Mouse (Mus musculus) G1E (cell line): ENCODE data around the gene Rgs12. TPM values are rescaled to one million over a fixed set of nuclear protein-coding genes. Genes with fewer than 3 reads are reported as not detected.

ENCODE experiments used
- ATAC-seq: 2 replicates; pipeline ENCODE4 v1.8.0; 2016; ENCODE audit warnings: mild to moderate bottlenecking; ENCODE audit not compliant: insufficient number of reproducible peaks, poor library complexity, low FRiP score, severe bottlenecking; ENCODE audit errors: extremely low read depth
- DNase-seq: peaks from one replicate; pipeline ENCODE4 v3.0.0; 2012; ENCODE audit warnings: low spot score
- H3K27me3 ChIP-seq: 2 replicates; pipeline ENCODE4 v1.6.1; 2012; ENCODE audit warnings: mild to moderate bottlenecking, low read length, inconsistent platforms; ENCODE audit not compliant: insufficient read depth
- H3K36me3 ChIP-seq: replicated peaks from 2 replicates; pipeline ENCODE3; 2012; ENCODE audit warnings: mild to moderate bottlenecking, inconsistent platforms
- H3K4me1 ChIP-seq: 2 replicates; pipeline ENCODE4 v1.6.1; 2012; ENCODE audit warnings: low read depth, low read length, inconsistent platforms, mixed read lengths; ENCODE audit not compliant: insufficient read depth
- H3K4me3 ChIP-seq: 2 replicates; pipeline ENCODE4 v1.5.1; 2012; ENCODE audit warnings: low read depth, mild to moderate bottlenecking, inconsistent platforms, low read length, moderate library complexity, mixed read lengths
- H3K9me3 ChIP-seq: replicated peaks from 2 replicates; pipeline ENCODE4 v1.6.1; 2012; ENCODE audit warnings: inconsistent platforms
- CTCF ChIP-seq: IDR thresholded peaks from 2 replicates; pipeline ENCODE4 v1.5.1; 2012; ENCODE audit warnings: low read depth, low read length, inconsistent platforms, mixed read lengths
- GATA1 ChIP-seq: IDR thresholded peaks from 2 replicates; pipeline ENCODE4 v1.6.1; 2012; ENCODE audit warnings: borderline replicate concordance, low read length, inconsistent platforms, mixed read lengths
- GATA2 ChIP-seq: IDR thresholded peaks from 2 replicates; pipeline ENCODE4 v1.6.1; 2012; ENCODE audit warnings: low read depth, low read length, inconsistent platforms, borderline replicate concordance
- POLR2AphosphoS5 ChIP-seq: IDR thresholded peaks from 2 replicates; pipeline ENCODE4 v1.6.1; 2012; ENCODE audit warnings: low read depth, low read length, inconsistent platforms; ENCODE audit not compliant: insufficient replicate concordance
- TAL1 ChIP-seq: conservative IDR thresholded peaks from 2 replicates; pipeline ENCODE4 v1.6.1; 2012; ENCODE audit warnings: low read depth, low read length, inconsistent platforms, mixed read lengths
- polyA plus RNA-seq: library from polyadenylated mRNA; stranded (reverse); fragments of >175 nt; gene quantifications from 2 replicates; pipeline ENCODE4 v1.2.3, GENCODE M21; 2012
- total RNA-seq, 2 experiments: library from RNA; stranded (forward) in 1 of 2; stranded (reverse) in 1 of 2; fragments of 200-1000 nt in 1 of 2; fragments of >200 nt in 1 of 2; fragmentation: Nextera tagmentation in 1 of 2; gene quantifications; 2 replicates each; pipeline ENCODE4 v1.2.3; 2014 to 2017

Gene Rgs12
- total and polyA plus RNA-seq, 3 experiments, result 1.8 to 14.3 (median 5.7) TPM

- TF ChIP-seq GATA1 (no peak), GATA2 (no peak), POLR2AphosphoS5 (no peak), CTCF (no peak), TAL1 (no peak)
- no peak for ATAC-seq
- no peaks in the 10 kb centered on the region for H3K27me3 ChIP-seq
- peaks cover 8% of the 10 kb centered on the region; the same call in 1 of the 2 replicates for H3K4me1 ChIP-seq
- DNase-seq, result no peak
- H3K9me3 ChIP-seq, result no peaks in the 10 kb centered on the region
- H3K4me3 ChIP-seq, result no peak within 1 kb of the TSS
- peaks cover 91% of the 10 kb centered on the region for H3K36me3 ChIP-seq
Measured at GRCm38 (mm10) chr5:34907910-34908725, 41.1 kb upstream of the Rgs12 start, which contains the start of gene Msantd1. TSS of gene Msantd1 (plus strand) at chr5:34908012.

DNA sequence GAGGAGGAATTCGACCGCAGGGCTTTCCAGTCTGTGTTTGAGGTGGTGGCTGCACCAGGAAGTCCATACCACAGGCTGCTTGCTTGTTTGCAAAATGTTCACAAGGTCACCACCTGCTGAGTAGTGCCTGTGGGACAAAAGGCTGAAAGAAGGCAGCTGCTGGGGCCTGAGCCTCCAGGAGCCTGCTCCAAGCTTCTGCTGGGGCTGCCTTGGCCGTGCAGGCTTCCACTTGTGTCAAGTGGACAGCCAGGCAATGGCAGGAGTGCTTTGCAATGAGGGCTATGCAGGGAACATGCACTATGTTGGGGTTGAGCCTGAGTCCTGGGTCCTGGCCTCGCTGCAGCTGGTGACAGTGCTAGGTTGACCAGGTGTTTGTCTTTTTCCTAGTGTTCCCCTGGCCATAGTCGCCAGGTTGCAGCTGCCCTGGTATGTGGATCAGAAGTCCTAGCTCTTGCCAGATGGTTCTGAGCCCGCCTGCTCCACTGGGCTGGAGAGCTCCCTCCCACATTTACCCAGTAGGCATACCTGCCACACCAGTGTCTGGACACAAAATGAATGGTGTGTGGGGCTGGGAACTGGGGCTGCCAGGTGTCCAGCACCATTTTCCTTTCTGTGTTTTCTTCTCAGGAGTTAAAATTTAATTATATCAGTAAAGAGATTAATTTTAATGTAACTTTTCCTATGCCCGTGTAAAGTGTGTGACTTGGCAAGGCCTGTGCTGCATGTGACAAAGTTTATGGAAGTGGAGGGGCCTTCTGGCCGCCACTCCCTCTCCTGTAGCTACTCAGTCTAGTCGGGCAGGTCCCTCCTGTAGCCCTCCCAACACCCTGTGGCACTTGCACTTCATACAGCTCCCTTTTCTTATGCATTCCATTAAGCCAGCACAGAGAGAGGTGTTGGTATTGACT lies 40.3 kb upstream of the Rgs12 start:
- H3K9me3 ChIP-seq, result no peaks in the 10 kb centered on the region
- TF ChIP-seq TAL1 (no peak), GATA2 (no peak), CTCF (no peak), POLR2AphosphoS5 (no peak), GATA1 (no peak)
- H3K4me3 ChIP-seq, result no peak overlapping the region
- H3K4me1 ChIP-seq, result peaks cover 8% of the 10 kb centered on the region; the same call in 1 of the 2 replicates
- H3K36me3 ChIP-seq, result peaks cover 84% of the 10 kb centered on the region
- H3K27me3 ChIP-seq, result 0 out of 2 replicates have a peak, but pooled peaks cover 1% of the 10 kb centered on the region
- ATAC-seq, result no peak
- DNase-seq, result no peak

DNA sequence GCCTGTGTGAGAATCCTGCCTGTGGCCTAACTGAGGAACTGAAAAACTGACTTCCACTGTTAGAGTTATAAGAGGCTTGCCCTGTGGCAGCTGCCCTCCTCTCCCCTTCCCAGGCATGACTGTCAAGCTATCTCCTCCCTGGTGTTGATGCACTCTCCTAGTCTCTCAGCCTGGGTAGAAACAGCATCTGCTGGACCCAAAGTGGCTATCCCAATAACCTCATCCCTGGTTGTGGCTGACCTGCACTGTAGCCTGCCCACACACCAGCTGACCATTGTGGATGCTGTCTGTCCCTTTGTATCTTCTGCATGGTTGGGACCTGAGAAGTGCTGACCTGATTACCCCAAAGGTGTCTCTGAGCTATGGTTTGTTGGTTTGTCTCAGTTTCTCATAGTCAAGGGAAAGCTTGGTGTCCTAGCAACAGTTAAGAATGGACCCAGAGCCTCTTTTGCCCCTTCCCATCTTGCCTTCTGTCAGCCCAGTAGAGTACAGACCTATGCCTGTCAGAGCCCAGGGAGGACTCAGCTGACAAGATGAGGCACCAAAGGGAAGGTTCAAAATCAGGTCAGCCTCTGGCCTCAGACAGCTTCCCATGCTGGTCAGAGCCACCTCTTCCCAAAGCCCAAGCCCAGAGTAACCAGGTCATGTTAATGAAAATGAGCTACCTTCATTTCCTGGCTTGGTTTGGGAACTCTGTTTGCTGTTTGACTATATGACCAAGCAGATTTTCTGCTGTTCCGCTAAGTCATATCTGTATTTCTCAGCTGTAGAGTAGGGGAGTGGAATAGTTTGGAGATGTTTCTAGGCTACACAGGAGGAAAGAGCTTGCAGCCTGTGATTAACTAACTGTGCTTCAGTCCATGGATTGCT lies 39.4 kb upstream of the Rgs12 start:
- TF ChIP-seq TAL1 (no peak), GATA2 (no peak), CTCF (no peak), GATA1 (no peak), POLR2AphosphoS5 (no peak)
- H3K36me3 ChIP-seq, result peaks cover 75% of the 10 kb centered on the region
- no peak for ATAC-seq
- no peak overlapping the region for H3K4me3 ChIP-seq
- H3K27me3 ChIP-seq, result peaks cover 2% of the 10 kb centered on the region; the same call in 1 of the 2 replicates
- H3K4me1 ChIP-seq, result peaks cover 8% of the 10 kb centered on the region; the same call in 1 of the 2 replicates
- DNase-seq, result no peak
- H3K9me3 ChIP-seq, result no peaks in the 10 kb centered on the region

DNA sequence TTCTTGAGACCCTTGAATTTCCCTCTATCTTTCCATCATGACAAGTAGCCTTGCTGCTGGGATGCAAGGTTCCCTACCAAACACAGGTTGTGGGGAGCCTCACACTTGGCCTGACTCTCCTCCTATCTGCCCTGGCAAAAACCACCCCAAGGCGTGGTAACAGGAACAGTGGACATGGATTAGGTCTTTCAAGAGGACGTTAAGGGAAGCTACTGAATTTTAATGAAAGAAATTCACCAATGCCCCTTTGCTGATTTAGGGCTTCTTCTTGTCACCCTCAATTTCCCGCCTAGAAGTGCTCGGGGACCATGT lies 38.8 kb upstream of the Rgs12 start:
- H3K4me3 ChIP-seq, result no peak overlapping the region
- no peak for TF ChIP-seq TAL1
- TF ChIP-seq GATA2, result no peak
- TF ChIP-seq GATA1, result no peak
- TF ChIP-seq CTCF, result no peak
- no peak for TF ChIP-seq POLR2AphosphoS5
- DNase-seq (no peak), ATAC-seq (no peak)
- H3K27me3 ChIP-seq, result peaks cover 6% of the 10 kb centered on the region
- H3K36me3 ChIP-seq, result peaks cover 70% of the 10 kb centered on the region
- peaks cover 8% of the 10 kb centered on the region; the same call in 1 of the 2 replicates for H3K4me1 ChIP-seq
- no peaks in the 10 kb centered on the region for H3K9me3 ChIP-seq

GRCm38 (mm10) chr5:34915801-34916200 lies 33.4 kb upstream of the Rgs12 start:
- H3K27me3 ChIP-seq, result peaks cover 6% of the 10 kb centered on the region
- ATAC-seq (no peak), DNase-seq (peak; percentile 36)
- TF ChIP-seq GATA1, result no peak
- TF ChIP-seq POLR2AphosphoS5, result no peak
- peak; percentile 56; the same call in 1 of the 2 replicates for TF ChIP-seq CTCF
- no peak for TF ChIP-seq GATA2
- no peak for TF ChIP-seq TAL1
- no peaks in the 10 kb centered on the region for H3K9me3 ChIP-seq
- H3K36me3 ChIP-seq, result peaks cover 16% of the 10 kb centered on the region
- H3K4me3 ChIP-seq, result no peak overlapping the region
- peaks cover 40% of the 10 kb centered on the region for H3K4me1 ChIP-seq

DNA sequence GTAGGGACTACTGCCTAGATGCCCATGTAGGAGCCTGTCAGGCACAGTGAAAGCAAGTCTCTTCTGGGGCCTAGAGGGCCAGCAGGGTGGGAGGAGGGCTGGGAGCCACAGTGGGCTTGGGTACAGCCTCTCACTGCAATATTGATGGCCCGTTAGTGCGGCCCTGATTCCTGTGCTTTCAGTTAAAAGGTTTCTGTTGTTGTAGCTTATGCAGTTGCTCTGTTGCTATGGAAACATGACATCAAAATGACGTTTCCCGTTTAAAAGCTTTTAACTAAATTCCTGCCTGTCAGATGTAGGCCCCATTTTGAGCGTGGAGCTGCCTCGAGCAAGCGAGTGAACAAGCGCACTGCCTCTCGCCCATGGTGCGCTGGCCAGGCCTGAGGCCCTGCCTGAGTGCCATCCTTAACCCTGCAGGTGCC lies 32.0 kb upstream of the Rgs12 start:
- Histone ChIP-seq H3K9me3 (no peaks in the 10 kb centered on the region), H3K36me3 (peaks cover 5% of the 10 kb centered on the region), H3K4me3 (no peak overlapping the region), H3K27me3 (peaks cover 14% of the 10 kb centered on the region), H3K4me1 (peaks cover 40% of the 10 kb centered on the region)
- DNase-seq (no peak), ATAC-seq (no peak)
- no peak for TF ChIP-seq GATA1
- no peak for TF ChIP-seq CTCF
- TF ChIP-seq TAL1, result no peak
- no peak for TF ChIP-seq GATA2
- TF ChIP-seq POLR2AphosphoS5, result no peak
